Mouse (Mus musculus) ovary, postnatal 14 days (tissue): ENCODE measurements around the gene Eif4b.

ENCODE experiments used
- DNase-seq: peaks from one replicate; pipeline ENCODE4 v3.0.0; 2022; ENCODE audit warnings: low spot score

Eif4b gene

DNA sequence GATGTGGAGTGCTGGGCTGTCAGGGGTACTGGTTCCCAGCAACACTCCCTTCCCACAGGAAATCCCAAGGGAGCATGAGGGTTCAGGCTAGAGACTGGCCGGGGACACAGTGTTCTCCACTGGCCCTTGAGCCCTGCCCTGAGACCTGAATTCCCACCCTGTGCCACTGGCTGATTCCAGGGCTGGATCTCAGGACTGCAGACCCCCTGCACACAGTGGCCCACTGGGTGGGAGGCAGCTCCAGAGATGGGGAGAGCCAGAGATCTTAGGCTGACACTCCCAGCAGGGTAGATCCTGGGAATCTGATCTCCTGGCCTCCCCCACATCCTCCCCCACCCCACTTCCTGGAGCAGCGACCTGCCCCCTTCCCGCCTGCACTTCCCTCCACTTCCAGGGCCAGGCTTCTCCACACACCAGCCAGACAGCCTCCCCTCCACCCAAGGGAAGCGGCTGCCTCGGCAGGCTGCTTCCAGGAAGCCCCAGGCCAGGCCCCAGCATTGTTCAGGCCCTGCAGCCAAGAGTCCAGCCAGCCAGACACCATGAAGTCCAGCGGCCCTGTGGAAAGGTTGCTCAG lies 29.1 kb downstream of the Eif4b start:
- peak; percentile 58 for DNase-seq

DNA sequence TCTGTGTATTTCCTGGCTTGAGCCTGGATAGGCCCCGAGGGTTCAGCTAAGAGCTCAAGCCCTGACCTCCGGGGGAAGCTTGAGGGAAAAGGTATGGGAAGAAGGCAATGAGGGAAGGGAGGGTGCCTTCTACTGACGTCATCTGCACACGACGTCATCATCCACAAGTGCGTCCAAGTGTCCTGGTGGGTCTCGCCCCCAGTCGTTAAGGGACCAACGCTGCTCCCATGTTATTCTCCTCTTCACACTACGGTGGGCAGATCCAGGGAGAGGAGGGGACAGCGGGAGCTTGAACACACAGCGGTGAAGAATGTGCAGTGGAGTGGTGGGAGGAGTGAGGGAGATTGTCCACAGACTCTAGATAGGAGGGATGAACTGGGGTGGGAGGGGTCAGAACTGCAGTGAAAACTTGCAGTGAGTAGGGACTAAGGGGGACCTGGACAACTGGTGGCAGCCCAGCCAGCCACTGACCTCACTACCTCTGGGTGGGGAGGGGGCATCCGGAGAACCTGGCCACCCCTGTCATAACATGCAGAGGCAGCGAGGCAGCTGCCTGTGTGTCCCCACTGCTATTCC lies 29.9 kb downstream of the Eif4b start:
- DNase-seq = no peak

DNA sequence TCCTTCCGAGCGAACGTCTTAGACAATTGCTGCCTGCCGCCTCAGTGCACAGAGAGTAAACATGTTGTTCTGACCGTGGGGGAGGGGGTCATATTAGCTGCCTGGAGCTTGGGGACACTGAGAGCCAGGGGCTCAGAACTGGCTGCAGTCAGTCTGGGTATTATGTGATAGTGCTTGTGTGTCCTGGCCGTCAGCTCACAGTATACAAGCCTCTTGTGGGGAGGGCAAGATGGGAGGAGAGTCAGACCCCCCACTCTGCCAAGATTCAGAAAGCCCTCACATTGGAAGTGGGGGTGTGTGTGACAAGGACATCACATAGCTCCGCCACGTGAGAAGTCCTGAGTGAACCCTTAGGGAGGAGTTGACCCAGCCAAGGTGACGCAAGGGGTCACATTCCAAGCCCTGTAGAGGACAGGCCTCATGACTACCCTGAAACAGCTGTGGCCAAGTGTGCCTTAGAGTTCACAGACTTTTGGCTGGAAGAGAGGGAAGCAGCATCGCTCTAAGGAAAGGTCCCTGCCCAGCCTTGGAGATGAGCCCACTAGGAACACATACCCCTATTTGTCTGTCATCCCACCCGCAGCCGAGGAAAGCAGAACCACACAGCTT lies 30.5 kb downstream of the Eif4b start:
- peak; percentile 51 for DNase-seq

DNA sequence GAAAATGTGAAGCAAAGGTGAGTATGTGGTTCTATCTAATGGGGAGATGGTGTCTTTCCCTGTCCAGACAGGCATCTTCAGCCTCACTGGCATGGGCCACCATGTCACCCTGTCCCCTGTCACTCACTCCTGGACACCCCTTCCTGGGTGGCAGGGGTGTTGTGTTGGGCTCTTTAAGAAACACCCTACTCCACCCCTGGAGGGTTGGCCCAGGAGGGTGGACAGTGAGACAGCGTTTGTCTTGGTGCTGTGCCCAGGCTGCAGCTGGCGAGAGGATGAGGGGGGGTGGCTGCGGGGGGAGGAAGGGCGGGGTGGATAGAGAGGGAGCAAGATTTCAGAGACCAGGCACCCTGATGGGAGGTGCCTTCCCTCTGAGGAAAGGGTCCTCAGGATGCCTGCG lies 31.8 kb downstream of the Eif4b start:
- DNase-seq = peak; percentile 53

DNA sequence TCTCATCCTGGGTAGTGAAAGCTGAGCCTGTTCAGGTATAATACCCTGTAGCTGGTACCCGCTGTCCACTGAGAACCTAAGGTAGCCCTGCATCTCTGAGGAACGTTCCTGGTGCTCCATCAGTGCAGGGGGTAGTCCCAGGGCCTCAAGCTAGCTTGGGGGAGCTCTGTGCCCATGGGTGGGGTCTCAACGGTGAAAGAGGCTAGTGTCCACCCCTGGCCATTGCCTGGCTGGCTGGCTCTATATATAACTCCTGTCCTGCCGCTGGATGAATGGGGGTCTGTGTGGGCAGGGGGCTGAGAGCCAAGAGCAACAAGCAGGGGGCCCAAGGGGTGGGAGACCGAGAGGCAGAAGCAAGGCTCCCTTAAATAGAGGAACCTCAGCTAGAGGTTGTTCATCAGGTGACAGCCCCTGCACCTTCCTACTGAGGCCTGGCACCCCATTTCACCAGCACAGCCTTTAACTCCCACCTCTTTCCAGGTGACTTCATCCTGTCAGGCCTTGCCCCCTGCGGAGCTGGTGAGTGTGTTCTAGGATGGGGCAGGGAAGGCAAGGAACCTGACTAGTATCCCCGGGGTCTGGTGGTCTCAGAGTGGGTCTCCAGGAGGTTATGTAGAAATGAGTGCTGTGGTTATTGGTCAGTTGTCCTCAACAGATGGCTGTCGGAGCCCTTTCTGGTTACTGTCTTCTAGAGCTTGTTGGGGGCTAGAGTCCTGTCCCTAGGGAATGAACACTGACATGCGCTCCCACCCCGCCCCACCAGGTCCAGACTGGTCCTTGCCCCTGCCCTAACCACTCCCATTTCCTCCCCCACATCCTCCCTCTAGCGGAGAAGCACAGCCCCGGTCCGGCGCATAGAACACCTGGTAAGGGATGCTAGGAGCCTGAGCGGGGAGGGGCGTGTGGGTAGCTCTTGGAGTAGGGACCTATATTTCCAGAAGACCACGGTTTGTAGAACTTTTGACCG lies 32.5 kb downstream of the Eif4b start:
- no peak for DNase-seq

DNA sequence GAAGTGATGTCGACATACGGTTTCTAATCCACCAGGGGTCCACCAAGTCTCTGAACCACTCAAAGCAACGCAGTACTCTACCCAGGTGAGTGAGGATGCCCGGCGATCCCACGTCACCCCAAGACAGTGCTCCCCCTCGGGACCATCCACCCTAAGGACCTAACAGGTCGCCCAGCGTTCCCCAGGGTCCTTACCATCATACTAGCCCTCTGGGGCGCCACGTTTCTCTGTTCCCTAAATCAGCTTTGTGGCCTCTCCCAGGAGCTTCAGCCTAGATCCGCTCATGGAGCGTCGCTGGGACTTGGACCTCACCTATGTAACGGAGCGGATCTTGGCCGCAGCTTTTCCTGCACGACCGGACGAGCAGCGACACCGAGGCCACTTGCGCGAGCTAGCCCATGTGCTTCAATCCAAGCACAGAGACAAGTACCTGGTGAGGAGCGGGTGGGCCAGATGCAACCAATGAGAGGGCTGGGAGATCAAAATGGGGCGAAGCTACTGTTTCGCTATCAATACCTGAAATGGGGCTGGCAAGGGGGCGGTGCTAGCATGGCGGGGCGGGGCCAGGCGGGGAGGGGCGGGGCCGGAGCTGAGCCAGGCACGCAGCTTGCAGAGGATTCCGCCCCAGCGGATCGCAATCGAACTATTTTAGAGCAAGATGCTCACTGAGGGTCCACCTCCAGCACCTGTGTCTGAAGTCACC lies 33.3 kb downstream of the Eif4b start:
- DNase-seq = no peak

DNA sequence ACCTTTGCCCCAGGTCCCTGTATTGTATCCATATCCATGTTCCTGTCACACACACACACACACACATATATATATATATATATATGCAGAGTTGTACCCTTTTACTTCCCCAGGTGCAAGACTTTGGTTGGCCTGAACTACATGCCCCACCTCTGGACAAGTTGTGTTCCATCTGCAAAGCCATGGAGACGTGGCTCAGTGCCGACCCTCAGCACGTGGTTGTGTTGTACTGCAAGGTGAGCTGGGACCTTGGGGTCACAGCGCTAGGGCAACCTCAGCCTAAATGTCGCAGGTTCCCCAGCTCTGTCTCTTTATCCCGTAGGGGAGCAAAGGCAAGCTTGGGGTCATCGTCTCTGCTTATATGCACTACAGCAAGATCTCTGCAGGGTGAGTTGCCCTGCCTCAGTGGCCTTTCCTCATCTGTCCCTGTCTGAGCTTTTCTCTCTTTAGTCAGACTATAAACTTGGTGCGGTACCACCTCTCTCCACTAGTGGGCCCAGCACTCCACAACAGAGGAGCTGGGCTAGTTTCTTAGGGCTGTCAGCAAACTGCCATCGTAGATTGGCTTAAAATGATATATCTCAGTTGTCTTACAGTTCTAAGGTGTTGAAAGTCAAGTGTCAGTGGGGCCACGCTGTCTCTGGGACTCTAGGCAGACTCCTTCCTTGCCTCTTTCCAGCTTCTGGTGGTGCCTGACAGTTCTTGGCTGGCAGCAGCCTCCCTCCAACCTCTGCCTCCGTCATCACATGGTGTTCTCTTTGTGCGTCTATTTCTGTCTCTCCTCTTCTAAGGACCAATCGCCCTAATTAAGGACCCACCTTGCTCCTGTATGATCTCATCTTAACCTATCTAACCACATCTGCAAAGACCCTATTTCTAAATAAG lies 34.4 kb downstream of the Eif4b start:
- DNase-seq = peak; percentile 46

DNA sequence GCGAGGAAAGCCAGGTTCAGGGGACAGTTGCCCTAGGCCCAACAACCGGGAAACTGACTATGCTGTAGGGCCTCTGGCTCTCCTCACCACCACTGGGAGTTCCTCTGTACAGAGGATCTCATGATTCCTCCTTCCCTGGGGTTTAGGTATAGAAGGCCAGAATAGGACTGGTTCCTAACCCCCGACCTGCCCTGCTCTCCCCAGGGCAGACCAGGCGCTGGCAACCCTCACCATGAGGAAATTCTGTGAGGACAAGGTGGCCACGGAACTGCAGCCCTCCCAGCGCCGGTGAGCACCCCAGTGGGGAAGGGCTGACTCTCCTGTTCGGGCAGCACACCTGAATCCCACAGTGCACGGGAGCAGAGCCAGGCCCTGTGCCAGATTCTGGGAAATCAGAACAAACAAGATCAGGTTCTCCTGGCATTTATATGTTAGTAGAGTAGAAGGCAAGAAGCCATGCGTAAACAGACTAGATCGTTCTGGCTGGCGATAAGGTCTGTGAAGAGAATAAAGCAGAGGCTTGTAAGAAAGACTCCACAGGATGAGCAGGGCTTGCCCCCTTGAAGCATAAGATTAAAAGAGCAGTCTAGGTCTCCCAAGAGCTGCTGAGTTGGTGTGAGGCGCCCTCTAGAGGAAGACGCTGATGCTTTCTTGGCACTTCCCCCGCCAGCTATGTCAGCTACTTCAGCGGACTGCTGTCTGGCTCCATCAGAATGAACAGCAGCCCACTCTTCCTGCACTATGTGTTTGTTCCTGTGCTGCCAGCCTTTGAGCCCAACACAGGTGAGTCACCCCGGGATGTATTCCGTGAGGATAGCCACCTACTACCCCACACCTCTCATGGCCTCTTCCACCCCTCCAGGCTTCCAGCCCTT lies 35.3 kb downstream of the Eif4b start:
- peak; percentile 81 for DNase-seq

DNA sequence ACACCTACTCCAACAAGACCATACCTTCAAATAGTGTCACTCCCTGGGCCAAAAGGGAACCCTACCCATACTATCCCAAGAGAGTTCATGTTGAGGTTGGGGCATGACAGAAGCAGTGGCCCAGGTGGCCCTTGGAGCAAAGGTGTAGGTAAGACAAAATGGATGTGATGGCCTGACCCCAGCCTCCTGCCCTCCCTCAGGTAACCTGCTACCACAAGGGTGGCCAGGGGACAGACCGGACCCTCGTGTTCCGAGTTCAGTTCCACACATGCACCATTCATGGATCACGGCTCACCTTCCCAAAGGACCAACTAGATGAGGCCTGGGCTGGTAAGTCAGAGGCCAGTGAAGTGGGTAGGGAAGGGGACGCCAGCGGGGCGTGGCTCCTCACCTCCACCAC lies 36.7 kb downstream of the Eif4b start:
- no peak for DNase-seq

DNA sequence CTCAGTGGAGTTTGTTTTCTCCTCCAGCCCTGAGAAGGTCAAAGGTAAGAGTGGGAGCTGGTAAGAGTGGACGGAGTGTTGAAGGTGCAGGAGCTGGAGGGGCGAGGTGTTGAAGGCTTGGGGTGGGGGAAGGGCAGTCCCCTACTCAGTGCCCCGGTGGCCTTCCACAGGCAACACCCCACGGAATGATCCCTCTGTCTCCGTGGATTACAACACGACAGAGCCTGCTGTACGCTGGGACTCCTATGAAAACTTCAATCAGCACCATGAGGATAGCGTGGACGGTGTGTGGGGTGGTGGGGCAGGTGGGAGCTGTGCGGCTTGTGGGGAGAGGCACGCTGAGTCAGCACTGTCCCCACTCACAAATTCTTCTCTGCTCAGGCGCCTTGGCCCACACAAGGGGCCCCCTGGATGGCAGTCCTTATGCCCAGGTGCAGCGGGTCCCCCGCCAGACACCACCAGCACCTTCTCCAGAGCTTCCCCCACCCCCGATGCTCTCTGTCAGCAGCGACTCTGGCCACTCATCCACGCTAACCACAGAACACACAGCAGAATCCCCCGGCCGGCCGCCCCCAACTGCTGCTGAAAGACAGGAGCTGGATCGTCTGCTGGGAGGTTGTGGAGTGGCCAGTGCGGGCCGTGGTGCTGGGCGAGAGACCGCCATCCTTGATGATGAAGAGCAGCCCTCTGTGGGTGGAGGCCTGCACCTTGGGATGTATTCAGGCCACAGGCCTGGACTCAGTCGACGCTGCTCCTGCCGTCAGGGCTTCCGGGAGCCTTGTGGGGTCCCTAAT lies 37.3 kb downstream of the Eif4b start:
- no peak for DNase-seq

DNA sequence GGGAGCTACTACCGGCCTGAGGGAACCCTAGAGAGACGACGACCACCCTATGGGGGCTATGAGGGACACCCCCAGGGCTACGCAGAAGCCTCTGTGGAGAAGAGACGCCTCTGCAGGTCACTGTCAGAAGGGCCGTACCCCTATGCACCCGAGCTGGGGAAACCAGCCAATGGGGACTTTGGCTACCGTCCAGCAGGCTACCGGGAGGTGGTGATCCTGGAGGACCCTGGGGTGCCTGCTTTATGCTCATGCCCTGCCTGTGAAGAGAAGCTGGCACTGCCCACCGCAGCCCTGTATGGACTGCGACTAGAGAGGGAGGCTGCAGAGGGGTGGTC lies 37.9 kb downstream of the Eif4b start:
- no peak for DNase-seq

DNA sequence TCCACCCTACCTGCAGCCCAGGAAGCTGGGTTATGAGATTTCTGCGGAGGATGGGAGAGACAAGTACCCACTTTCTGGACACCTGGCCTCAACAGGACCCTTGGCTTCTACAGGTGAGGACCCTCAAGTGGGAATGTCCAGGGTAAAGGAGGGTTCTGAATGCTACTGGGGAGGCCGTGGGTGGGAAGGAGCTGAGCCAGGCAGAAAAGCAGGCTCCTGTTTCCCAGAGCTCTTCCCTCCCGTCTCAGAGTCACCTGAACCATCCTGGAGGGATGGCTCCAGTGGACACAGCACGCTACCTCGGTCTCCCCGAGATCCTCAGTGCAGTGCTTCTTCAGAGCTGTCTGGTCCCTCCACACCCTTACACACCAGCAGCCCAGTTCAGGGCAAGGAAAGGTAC lies 38.6 kb downstream of the Eif4b start:
- DNase-seq = no peak

DNA sequence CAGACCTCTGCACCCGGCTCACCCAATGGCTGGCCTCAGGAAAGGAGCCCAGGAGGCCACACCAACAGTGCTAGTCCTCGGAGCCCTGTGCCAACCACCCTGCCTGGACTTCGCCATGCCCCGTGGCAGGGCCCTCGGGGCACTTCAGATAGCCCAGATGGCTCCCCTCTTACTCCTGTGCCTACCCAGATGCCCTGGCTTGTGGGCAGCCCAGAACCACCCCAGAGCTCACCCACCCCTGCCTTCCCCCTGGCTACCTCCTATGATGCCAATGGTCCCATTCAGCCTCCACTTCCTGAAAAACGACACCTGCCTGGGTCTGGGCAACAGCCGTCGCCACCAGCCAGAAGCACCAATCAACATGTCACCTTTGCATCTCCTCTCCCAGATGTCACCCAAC lies 39.3 kb downstream of the Eif4b start:
- no peak for DNase-seq

DNA sequence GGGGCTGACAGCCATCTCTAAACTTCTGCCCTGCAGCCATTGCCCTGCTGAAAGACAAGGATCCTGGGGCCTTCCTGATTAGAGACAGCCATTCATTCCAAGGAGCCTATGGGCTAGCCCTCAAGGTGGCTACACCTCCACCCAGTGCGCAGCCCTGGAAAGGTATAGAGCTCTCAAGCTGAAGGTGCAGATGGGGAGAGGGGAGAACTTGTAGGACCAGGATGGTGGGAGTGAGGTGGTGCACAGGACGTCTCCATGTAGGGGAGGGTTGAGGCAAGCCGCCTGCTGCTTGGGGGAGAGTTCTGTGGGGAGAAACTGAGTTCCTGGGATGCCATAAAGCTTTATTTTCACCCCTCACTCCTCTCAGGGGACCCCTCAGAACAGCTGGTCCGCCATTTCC lies 40.1 kb downstream of the Eif4b start:
- no peak for DNase-seq

DNA sequence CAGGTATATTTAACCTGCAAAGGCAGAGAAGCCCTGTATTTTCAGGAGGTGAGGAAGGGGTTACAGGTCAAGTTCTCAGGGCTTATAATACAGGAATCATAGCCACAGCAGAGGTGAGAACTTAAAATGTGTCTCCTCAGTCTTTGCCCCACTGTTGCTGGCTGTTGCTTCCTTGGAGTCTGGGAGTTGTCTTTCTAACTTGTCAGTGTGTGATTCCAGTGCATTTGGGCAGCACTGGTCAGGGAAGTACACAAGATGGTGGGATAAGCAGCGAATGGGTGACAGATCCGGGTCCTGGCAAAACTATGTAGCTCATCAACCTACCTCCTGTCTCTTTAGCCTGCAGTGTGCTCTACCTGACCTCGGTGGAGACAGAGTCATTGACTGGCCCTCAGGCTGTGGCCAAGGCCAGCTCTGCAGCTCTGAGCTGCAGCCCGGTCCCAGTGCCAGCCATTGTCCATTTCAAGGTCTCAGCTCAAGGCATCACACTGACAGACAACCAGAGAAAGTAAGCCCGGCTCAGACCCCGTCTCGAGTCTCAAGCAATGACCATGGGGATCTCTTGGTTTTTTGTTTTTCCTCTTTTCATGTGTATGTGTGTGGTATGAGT lies 41.2 kb downstream of the Eif4b start:
- DNase-seq = no peak

DNA sequence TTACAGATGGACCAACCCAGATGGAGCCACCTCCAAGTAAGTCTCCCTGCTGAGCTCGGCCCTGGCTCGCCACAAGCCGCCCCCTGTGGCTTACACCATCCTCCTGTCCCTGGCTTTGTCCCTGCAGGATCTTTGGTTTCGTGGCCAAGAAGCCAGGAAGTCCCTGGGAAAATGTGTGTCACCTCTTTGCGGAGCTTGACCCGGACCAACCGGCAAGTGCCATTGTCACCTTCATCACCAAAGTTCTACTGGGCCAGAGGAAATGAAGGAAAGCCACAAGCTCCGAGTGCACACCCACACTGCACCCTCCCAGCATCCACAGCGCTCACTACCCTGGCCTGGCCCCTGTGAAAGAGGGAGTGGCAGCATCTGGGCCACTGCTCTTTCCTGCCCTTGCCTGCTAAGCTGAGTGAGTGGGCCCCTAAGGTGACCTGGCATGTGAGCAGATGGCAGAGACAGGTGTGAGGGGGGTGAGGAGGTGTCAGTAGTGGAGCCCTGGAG lies 42.2 kb downstream of the Eif4b start:
- DNase-seq = no peak

DNA sequence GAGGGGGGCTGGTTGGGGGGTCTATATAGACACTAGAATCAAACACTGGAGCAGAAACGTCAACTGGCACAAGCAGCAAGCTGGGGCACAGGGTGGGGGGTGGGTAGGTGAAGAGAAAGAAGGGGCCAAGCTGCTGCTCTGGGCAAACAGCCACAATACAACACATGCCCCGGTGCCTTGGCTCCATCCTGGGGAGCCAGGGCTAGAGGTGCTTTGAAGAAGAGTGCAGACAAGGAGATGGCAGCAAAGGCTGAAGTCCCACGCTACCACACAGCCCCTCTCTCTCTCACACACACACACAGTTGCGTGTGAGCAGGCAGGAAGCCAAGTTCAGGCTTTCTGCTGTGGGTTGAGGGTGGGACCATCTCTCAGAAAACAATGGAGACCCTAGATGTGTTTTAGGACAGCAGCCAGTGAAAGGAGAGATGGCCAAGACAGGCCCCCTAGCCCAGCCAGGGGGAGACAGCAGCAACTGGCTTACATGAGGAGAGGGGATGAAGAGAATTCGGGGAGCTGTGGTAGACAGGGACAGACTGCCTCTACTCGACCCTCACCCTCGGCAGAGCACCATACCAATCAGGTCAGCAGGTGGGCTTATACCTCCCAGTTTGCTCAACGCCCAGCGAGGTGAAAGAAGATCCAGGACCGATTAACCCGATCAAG lies 43.3 kb downstream of the Eif4b start:
- no peak for DNase-seq
